Mouse (Mus musculus) heart, embryonic 14.5 days (tissue): ENCODE measurements around the gene Cpsf4l. TPM values are rescaled to one million over a fixed set of nuclear protein-coding genes. Genes with fewer than 3 reads are reported as not detected.

Experiments used
- ATAC-seq: fragments of 200-750 bp; cut with Nextera tagmentation; 2 replicates; pipeline ENCODE4 v1.8.0; 2017; ENCODE audit warnings: low read depth, moderate TSS enrichment; ENCODE audit not compliant: insufficient number of reproducible peaks, insufficient read depth, low FRiP score
- H3K27ac ChIP-seq, 2 experiments: fragments of 200-500 bp in 1 of 2; fragments of 300-500 bp in 1 of 2; sonication (generic) in 1 of 2; replicated peaks in 1 of 2; 2 replicates each; pipeline ENCODE4 v1.5.1; 2012 to 2014; ENCODE audit warnings: low read depth in 2 of 2, low read length in 2 of 2, control low read depth in 1 of 2, mild to moderate bottlenecking in 1 of 2, mixed read lengths in 1 of 2; ENCODE audit not compliant: control insufficient read depth in 1 of 2, insufficient read depth in 1 of 2
- H3K27me3 ChIP-seq: fragments of 300-500 bp; sonication (generic); 2 replicates; pipeline ENCODE4 v1.6.1; 2014; ENCODE audit warnings: mild to moderate bottlenecking, low read length, control low read depth; ENCODE audit not compliant: control insufficient read depth, insufficient read depth
- H3K36me3 ChIP-seq: fragments of 300-500 bp; sonication (generic); 2 replicates; pipeline ENCODE4 v1.6.1; 2014; ENCODE audit warnings: mild to moderate bottlenecking, control low read depth, low read length, mixed read lengths; ENCODE audit not compliant: control insufficient read depth, insufficient read depth
- H3K4me1 ChIP-seq, 2 experiments: fragments of 200-500 bp in 1 of 2; fragments of 300-500 bp in 1 of 2; sonication (generic) in 1 of 2; 2 replicates each; pipeline ENCODE4 v1.6.1; 2012 to 2014; ENCODE audit warnings: low read length in 2 of 2, control low read depth in 1 of 2, mixed read lengths in 1 of 2; ENCODE audit not compliant: control insufficient read depth in 2 of 2, insufficient read depth in 2 of 2
- H3K4me2 ChIP-seq: fragments of 300-500 bp; sonication (generic); 2 replicates; pipeline ENCODE4 v1.6.1; 2014; ENCODE audit warnings: mild to moderate bottlenecking, low read length
- H3K4me3 ChIP-seq, 2 experiments: fragments of 200-500 bp in 1 of 2; fragments of 300-500 bp in 1 of 2; sonication (generic) in 1 of 2; 2 replicates each; pipeline ENCODE4 v1.5.1; 2012 to 2014; ENCODE audit warnings: low read length in 2 of 2, mild to moderate bottlenecking in 2 of 2, control low read depth in 1 of 2, low read depth in 1 of 2, moderate library complexity in 1 of 2; ENCODE audit not compliant: control insufficient read depth in 1 of 2, insufficient read depth in 1 of 2
- H3K9ac ChIP-seq: fragments of 300-500 bp; sonication (generic); 2 replicates; pipeline ENCODE4 v1.6.1; 2014; ENCODE audit warnings: mild to moderate bottlenecking, low read length
- H3K9me3 ChIP-seq: fragments of 300-500 bp; sonication (generic); 2 replicates; pipeline ENCODE4 v1.6.1; 2016; ENCODE audit warnings: low read length, control low read depth; ENCODE audit not compliant: control insufficient read depth
- WGBS: fragments of 180-500 bp; shearing (Covaris S2); extraction: QIAGEN DNeasy Blood & Tissue Kit; methylation state at CpG from one replicate; pipeline ENCODE4 v1.1.7; 2014; 5-methylcytosine and 5-hydroxymethylcytosine counted together
- polyA plus RNA-seq: library from polyadenylated mRNA; unstranded; fragments of >200 nt; fragmentation: Nextera tagmentation; extraction: Ambion mirVana; gene quantifications from 2 replicates; pipeline ENCODE4 v1.2.1, GENCODE M21; 2014

Gene Cpsf4l
- polyA plus RNA-seq, 1 experiment from 2014 or later = 0.19 TPM

GRCm38 (mm10) chr11:113673614-113674013 lies 36.2 kb downstream of the Cpsf4l start:
- no peak for ATAC-seq
- Histone ChIP-seq H3K4me3 (no peak overlapping the region), H3K9ac (peak overlapping the region; percentile 41), H3K27me3 (no peaks in the 10 kb centered on the region), H3K27ac (peak overlapping the region; percentile 46 to 72), H3K36me3 (peaks cover 79% of the 10 kb centered on the region), H3K4me2 (peak overlapping the region; percentile 37), H3K4me1 (peaks cover 6 to 28% of the 10 kb centered on the region in 2 experiments), H3K9me3 (no peaks in the 10 kb centered on the region)
- WGBS = 44% methylated on average over 4 of the region's 4 CpGs

GRCm38 (mm10) chr11:113669711-113670110 lies 40.1 kb downstream of the Cpsf4l start:
- no peaks in the 10 kb centered on the region for H3K9me3 ChIP-seq
- ATAC-seq = no peak
- H3K27ac ChIP-seq = no peak overlapping the region
- peaks cover 5 to 38% of the 10 kb centered on the region in 2 experiments for H3K4me1 ChIP-seq
- H3K4me3 ChIP-seq = no peak overlapping the region
- no peak overlapping the region for H3K9ac ChIP-seq
- H3K4me2 ChIP-seq = no peak overlapping the region
- WGBS = 74% methylated on average over 4 of the region's 4 CpGs
- H3K27me3 ChIP-seq = no peaks in the 10 kb centered on the region
- H3K36me3 ChIP-seq = peaks cover 69% of the 10 kb centered on the region

GRCm38 (mm10) chr11:113668857-113669256 lies 41.0 kb downstream of the Cpsf4l start:
- H3K27me3 ChIP-seq = no peaks in the 10 kb centered on the region
- H3K9ac ChIP-seq = no peak overlapping the region
- H3K4me3 ChIP-seq = no peak overlapping the region
- peaks cover 68% of the 10 kb centered on the region for H3K36me3 ChIP-seq
- H3K27ac ChIP-seq = no peak overlapping the region
- peaks cover 3 to 30% of the 10 kb centered on the region in 2 experiments for H3K4me1 ChIP-seq
- no peaks in the 10 kb centered on the region for H3K9me3 ChIP-seq
- H3K4me2 ChIP-seq = no peak overlapping the region
- 81% methylated on average over 5 of the region's 5 CpGs for WGBS
- no peak for ATAC-seq

- peaks cover 73% of the 10 kb centered on the region for H3K36me3 ChIP-seq
- no peak for ATAC-seq
- peaks cover 2 to 24% of the 10 kb centered on the region in 2 experiments; a peak in 3 of 4 replicates for H3K4me1 ChIP-seq
- H3K9me3 ChIP-seq = no peaks in the 10 kb centered on the region
- no peaks in the 10 kb centered on the region for H3K27me3 ChIP-seq
- peak overlapping the region in 1 of 2 experiments; percentile 19; a peak in 1 of 4 replicates for H3K27ac ChIP-seq
- WGBS = 65% methylated on average over 4 of the region's 4 CpGs
- no peak overlapping the region for H3K9ac ChIP-seq
- no peak overlapping the region for H3K4me3 ChIP-seq
- H3K4me2 ChIP-seq = no peak overlapping the region
These were observed 42.1 kb downstream of the Cpsf4l start for GRCm38 (mm10) chr11:113667704-113668103.

GRCm38 (mm10) chr11:113667122-113667521 lies 42.7 kb downstream of the Cpsf4l start:
- no peak for ATAC-seq
- H3K27me3 ChIP-seq = no peaks in the 10 kb centered on the region
- H3K4me1 ChIP-seq = peaks cover 2 to 24% of the 10 kb centered on the region in 2 experiments; a peak in 3 of 4 replicates
- H3K4me2 ChIP-seq = no peak overlapping the region
- no peak overlapping the region for H3K4me3 ChIP-seq
- no peaks in the 10 kb centered on the region for H3K9me3 ChIP-seq
- H3K36me3 ChIP-seq = peaks cover 73% of the 10 kb centered on the region
- H3K9ac ChIP-seq = no peak overlapping the region
- peak overlapping the region in 1 of 2 experiments; percentile 19; a peak in 1 of 4 replicates for H3K27ac ChIP-seq
- WGBS = 92% methylated on average over 2 of the region's 2 CpGs

GRCm38 (mm10) chr11:113666648-113667047 lies 43.2 kb downstream of the Cpsf4l start:
- Histone ChIP-seq H3K4me2 (no peak overlapping the region), H3K27me3 (no peaks in the 10 kb centered on the region), H3K4me3 (no peak overlapping the region), H3K9me3 (no peaks in the 10 kb centered on the region), H3K27ac (no peak overlapping the region), H3K36me3 (peaks cover 73% of the 10 kb centered on the region), H3K4me1 (peaks cover 2 to 24% of the 10 kb centered on the region in 2 experiments; a peak in 3 of 4 replicates), H3K9ac (no peak overlapping the region)
- no peak for ATAC-seq
- 58% methylated on average over 10 of the region's 10 CpGs for WGBS

GRCm38 (mm10) chr11:113666205-113666604 lies 43.6 kb downstream of the Cpsf4l start:
- Histone ChIP-seq H3K9me3 (no peaks in the 10 kb centered on the region), H3K27me3 (no peaks in the 10 kb centered on the region), H3K4me1 (peaks cover 2 to 24% of the 10 kb centered on the region in 2 experiments; a peak in 3 of 4 replicates), H3K36me3 (peaks cover 73% of the 10 kb centered on the region), H3K4me2 (no peak overlapping the region), H3K9ac (no peak overlapping the region), H3K27ac (no peak overlapping the region), H3K4me3 (no peak overlapping the region)
- no peak for ATAC-seq
- 68% methylated on average over 6 of the region's 6 CpGs for WGBS

- Histone ChIP-seq H3K4me2 (no peak overlapping the region), H3K27me3 (no peaks in the 10 kb centered on the region), H3K4me1 (peaks cover 2 to 24% of the 10 kb centered on the region in 2 experiments; a peak in 3 of 4 replicates), H3K36me3 (peaks cover 80% of the 10 kb centered on the region), H3K9ac (no peak overlapping the region), H3K27ac (no peak overlapping the region), H3K9me3 (no peaks in the 10 kb centered on the region), H3K4me3 (no peak overlapping the region)
- 66% methylated on average over 2 of the region's 2 CpGs for WGBS
- no peak for ATAC-seq
These were observed 45.5 kb downstream of the Cpsf4l start for GRCm38 (mm10) chr11:113664279-113664678.
